Mouse (Mus musculus) 3T3-L1 (cell line): ENCODE measurements at regions not wholly inside any gene's neighbourhood (a gene's known extent, or its start where the extent isn't known, plus 50 kb on each side); places are given as distances from the start of the nearest gene placed in this dataset.

ENCODE experiments used
- DNase-seq: peaks from one replicate; pipeline ENCODE4 v3.0.0-alpha.2; 2015; ENCODE audit warnings: low read depth, low spot score

GRCm38 (mm10) chr15:51725457-51725856 is 2159.2 kb upstream of the Gm7489 start:
- no peak for DNase-seq

DNA sequence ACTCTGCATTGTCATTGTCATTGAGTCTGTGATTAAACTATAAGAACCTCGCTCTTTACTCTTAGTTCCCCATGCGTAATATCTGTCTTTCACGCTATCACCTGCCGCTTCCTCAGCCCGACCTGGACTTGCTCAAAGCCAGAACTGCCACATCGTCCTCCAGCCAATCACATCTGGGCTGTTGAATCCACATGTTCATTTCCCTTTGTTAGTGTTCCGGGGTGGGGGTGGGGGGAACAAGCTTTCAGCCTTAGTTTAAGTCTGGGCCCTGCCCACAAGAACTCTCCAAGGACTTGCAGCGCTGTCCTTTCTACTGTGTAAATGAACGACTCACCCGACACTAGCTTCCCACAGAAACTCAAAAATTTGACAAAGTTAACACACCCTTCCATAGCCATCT is 2154.6 kb upstream of the Gm7489 start:
- peak; percentile 47 for DNase-seq

GRCm38 (mm10) chr15:51730805-51731412 is 2153.8 kb upstream of the Gm7489 start:
- peak; percentile 92 for DNase-seq

- DNase-seq, result no peak
Measured at GRCm38 (mm10) chr15:51734194-51734593, 2150.5 kb upstream of the Gm7489 start.
